Mouse (Mus musculus): ENCODE results near the gene Olfr750.

The Olfr750 gene

GRCm38 (mm10) chr14:51074335-51074734, at the start of gene Olfr750:
Gene Olfr750, minus strand, starts transcription at chr14:51074435.
- no peak for DNase-seq

DNA sequence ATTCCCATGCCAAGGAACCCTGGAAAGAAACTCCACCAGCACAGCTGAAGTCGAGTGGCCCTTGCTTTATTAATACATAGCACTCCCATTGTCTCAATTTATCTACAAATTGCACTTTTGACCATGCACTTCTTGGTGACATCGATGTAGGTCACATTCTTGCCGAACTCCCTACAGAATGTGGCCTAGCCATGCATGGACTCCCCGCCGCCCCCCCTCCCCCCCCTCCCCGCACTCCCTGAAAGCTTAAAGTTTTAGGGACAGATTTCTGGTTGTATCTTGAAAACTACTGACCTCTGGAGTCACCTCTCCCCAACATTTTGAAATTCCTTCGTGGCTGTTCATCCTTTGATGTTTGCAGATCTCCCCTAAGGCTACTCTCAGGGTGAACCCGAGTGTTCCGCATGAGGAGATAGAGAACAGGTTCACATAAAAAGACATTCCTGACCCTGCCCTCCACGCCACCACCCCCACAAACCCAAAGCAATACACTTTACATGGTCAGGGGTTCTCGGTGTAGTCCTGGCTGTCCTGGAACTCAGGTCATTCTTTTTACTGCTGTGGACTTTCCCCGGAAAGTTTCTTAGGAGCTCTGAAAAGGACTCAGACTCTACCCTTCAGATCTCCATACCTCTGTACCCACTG, 39.8 kb upstream of the Olfr750 start, which contains the start of gene Eddm3b:
Eddm3b (plus strand) TSS at position 511 of the 645 bp plus-strand sequence.
- DNase-seq: peak; percentile 21 to 28

GRCm38 (mm10) chr14:51113476-51113875, 39.2 kb upstream of the Olfr750 start:
- no peak for DNase-seq

DNA sequence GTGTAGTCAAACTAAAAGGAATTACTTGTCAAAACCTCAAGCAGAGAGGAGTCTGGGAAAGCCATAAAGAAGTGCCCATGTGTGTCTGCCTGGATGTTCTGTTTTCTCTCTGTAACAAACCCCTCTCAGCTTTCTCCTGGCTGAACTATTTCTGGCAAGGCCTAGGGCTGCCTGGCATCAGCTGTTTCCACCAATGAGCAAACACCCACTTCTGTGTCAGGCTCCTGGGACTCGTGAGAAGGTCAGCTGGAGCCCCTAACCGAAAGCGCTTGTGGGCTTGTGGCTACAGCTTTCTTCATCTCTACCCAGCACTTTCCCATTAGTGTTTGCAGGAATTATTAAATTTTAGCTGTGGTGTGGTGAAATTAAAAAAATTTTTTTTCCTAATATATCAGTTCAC, 37.7 kb upstream of the Olfr750 start:
- no peak for DNase-seq

DNA sequence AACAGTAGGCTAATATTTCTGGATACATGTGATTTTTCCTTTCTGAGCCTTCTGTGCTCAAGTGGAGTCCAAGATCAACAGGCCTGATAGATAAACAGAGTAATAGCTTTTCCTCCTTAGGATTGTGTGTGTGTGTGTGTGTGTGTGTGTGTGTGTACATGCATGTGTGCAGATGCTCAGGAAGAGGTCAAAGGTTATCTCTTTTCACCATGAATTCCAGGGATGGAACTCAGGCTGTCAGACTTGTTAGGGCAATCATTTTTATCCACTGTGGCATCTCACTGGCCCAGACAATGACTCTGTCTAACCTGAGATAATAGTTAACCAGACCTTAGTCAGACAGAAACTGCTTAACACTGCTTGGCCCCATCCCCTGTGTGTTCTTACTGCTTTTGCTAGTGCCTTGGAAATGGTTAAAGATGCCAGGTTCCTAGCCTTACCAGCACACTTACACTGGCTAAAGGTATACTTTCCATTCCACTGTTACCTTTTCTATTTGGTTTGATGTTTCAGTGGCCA, 32.3 kb upstream of the Olfr750 start:
- DNase-seq: no peak

GRCm38 (mm10) chr14:51104366-51104765, 30.1 kb upstream of the Olfr750 start:
- DNase-seq: no peak

GRCm38 (mm10) chr14:51103217-51103616, 29.0 kb upstream of the Olfr750 start:
- DNase-seq: peak; percentile 26 to 74

DNA sequence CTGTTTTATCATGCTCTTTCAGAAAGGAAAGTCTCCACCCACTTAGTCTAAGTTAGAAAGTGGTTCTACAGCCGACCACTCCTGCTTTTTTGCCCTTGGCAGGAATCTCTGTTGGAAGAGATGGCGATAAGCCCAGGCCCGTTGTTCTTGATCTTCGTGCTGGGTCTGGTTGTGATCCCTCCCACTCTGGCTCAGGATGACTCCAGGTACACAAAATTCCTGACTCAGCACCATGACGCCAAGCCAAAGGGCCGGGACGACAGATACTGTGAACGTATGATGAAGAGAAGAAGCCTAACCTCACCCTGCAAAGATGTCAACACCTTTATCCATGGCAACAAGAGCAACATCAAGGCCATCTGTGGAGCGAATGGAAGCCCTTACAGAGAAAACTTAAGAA, 27.0 kb upstream of the Olfr750 start:
- DNase-seq: no peak

- DNase-seq: no peak
Measured at GRCm38 (mm10) chr14:51098921-51099320, 24.7 kb upstream of the Olfr750 start.

- peak; percentile 81 to 87 for DNase-seq
Measured at GRCm38 (mm10) chr14:51098300-51098699, 24.1 kb upstream of the Olfr750 start.

DNA sequence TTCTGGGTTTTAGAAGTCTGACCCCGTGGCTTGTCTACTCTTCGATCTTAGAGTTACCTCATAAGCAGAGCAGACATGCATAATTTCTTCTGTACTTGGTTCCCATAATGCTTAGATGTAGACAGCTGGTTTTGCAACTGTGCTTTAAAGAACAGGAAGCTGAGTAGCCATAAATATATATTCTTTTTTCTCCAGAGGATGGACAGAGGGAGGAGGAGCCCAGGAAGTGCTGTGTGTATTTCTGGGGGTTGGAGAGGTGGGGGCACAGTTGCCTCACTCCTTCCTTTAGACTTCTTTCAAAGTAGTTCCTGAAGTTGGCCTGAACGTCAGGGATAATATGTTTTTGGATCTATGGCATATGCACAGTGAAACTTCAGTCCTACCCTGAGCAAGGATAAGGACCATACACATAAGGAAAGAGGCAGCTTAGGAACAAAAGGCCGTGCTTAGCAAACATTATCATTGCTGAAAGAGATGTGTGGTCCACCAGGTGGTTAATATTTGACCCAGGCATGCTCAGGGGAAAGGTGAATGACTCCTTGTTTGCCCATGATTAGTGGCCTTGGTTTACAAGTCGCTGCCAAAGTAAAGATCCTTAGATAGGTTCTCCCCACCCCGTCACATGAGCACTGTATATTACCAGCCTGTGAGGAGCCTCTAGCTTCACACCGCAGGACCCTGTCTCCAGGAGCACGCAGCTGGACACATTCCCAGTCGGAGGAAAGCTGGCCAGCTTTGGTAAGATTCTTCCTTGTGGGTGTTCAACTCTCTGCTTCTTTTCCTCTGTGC, 21.7 kb upstream of the Olfr750 start:
- DNase-seq: peak; percentile 39 to 43

DNA sequence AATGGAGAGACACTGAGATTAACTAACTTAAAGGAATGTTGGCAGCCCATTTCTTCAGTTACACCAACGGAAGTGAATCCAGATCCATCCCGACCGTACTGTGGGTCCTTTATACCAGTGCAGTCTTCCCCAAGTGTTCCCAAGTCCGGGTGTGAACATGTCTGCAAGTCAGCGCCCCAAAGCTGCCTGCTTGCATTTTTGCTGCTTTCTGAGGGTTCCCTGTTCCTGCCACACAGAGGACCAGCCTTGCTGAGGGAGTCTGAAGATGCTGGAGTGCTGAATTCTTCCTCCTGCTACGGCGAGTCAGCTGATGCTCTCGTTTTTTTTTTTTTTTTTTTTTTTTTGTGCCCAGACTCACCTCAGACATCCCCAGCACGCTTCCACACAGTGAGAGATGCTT, 20.7 kb upstream of the Olfr750 start:
- no peak for DNase-seq

DNA sequence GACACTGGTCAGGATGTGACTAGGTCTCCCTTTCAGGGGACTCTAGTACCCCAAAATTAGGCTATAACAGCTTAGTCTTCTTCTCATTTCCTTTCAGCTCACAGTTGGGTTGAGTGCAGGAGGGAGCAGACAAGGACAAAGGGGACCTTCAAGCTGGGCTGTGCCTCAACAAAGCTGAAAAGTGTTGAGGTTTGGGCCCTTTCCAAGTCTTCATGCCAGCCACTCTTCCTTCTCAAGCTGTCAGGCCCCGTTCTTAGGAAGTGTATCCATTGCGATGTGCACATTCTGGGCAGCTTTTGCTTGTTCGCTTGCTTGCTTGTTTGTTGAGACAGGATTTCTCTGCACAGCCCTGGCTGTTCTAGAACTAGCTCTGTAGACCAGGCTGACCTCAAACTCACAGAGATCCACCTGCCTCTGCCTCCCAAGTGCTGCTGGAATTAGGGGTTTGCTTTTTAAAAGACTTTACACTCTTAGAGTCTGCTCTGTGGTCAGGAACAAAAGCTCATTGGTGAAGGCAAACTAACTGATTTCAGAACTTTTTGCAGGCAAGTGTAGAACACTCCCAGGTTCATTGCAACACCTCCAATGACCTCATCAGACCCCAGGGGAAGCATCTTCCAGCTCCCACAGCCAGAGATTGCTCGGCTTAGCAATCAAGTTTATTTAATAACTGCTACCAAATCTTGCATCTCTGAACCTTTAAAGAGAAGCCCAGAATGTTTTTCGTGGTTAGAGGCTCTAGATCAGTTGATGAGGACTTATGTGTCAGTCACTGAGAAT, 20.1 kb upstream of the Olfr750 start:
- DNase-seq: no peak

DNA sequence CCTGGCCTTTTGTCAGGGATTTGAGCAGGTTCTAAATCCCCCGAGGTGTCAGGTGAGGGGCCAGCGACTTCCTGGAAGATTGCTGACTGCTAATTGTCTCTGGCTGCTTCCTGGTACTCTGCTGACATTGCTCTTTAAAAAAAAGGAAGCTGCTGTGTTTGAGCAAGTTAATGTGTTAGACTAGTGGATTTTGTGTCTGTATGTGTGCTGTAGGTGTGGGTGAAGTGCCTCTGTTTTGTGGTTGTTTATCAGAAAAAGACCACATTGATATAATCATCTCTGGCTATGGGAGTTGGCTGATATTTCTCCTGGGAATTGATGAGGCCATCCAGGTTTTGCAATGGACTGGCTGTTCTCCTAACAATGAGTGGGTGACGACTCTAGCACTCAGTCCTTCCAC, 19.3 kb upstream of the Olfr750 start:
- no peak for DNase-seq

DNA sequence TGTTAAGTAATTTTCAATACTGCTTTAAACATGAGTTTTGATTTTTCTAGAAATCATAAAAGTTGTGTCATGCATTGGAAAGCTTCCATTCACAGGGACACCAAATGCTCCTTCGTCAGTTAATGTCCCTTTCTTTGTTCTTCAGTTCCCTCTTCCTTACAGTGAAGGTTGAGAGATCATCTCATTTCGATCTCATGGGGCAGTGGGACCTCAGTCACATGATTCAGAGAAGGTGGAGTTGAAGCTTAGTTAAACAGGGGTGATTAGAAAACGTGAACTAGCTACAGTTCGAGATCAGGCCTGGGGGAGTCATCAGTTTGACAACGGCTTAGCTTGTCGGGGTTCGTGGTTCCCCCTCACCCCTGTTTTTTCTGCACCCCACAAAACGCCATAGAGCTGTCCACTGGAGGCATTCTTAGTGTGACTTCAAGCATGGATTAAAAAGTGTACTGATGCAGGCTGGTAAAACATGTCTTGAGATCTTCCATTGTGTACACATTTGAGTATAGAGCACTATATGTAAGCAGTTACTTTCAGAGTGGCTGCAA, 17.9 kb upstream of the Olfr750 start:
- no peak for DNase-seq

DNA sequence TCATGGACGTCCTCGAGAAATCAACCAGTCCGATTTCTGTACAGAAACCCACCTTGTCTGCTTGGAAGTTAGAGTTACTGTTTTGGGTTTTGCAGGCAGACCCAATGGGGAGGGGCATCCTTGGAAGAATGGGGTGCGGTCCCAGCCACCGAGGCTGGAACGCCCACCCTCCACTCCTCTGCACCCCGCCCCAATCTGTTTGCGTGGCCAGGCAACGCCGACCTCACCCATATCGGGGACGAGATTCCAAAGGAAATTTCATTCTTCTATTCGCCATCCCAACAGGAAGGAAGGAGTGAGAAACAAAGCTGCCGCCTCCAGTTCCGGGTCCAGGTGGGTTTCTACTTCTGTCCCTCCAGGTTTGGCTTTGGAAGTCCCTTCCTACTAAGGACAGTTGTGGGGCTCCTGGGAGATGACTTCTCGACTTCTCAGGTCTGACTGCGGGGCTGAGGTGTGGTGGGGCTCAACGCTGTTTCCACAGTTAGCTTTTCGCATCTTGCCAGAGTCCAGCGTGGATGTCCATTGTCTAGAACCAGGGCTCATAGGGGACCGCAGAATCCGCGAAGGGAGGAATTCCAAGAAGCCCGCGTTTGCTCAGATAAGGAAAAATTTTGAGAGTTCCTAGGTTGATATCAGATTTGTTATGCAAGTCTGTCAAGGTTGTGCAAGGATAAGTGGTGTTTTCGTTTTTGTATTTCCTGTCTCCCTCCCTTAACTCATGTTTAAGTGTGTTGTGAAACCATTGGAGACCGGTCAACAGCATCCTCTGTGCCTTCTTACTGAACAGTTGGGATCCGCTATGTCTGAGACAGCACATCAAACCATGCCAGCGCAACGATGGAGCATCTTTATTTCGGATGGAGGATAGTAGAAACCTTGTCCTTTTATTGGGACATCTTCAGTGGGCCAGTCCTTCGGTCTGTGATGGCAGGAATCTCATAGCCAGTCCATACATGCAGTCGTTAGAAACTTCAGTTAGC, 17.0 kb upstream of the Olfr750 start, which contains the start of the genes Rnase4 and Ang:
Rnase4 (plus strand) TSS at position 157 of the 980 bp plus-strand sequence.
Ang (plus strand) TSS at position 230 of the 980 bp plus-strand sequence.
- DNase-seq: peak in 1 of 2 experiments; percentile 22

GRCm38 (mm10) chr14:51090077-51090781, 16.0 kb upstream of the Olfr750 start:
- DNase-seq: peak; percentile 81 to 91

DNA sequence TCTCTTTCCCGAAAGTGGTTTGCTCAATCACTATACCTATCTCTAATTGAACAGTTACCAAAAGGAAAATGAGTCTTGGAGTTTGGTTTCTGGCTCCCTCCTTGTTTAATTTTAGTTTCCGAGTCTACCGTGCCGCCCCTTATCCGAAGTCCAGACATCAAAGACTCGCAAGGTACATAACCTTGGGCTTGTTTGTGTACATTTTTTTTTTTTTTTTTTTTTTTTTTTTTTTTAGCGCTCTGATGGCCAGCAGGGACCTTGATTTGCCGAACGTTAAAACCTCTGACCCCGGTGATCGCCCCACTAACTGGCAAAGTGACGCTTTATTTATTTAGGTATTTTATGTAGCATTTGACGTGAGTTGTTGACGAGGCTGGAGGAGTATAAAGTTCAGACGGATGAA, 15.4 kb upstream of the Olfr750 start:
- no peak for DNase-seq

GRCm38 (mm10) chr14:51088970-51089673, 14.9 kb upstream of the Olfr750 start:
- DNase-seq: peak; percentile 98 to 99
